Mouse (Mus musculus) ovary, postnatal 10 days (tissue): ENCODE measurements at regions not wholly inside any gene's neighbourhood (a gene's known extent, or its start where the extent isn't known, plus 50 kb on each side); places are given as distances from the start of the nearest gene placed in this dataset.

Experiments used
- DNase-seq: peaks from one replicate; pipeline ENCODE4 v3.0.0; 2022; ENCODE audit warnings: low spot score

DNA sequence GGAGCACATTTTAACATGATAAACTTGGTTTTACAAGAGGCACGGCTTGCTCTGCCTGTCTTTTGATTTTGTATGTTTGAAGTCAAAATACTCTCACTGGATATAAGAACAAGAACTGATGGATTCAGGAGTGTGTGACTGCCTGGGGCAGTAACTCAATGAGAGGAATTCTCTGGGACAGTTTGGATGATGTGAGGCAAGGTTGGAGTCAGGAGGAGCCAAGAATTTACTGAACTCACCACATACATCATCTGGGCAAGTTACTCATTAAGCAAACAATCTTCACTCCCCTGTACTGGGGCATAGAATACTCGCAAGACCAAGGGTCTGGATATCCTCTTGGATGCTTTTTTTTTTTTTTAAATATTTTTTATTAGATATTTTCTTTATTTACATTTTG, 87.7 kb upstream of the 4933412E24Rik start:
- no peak for DNase-seq

DNA sequence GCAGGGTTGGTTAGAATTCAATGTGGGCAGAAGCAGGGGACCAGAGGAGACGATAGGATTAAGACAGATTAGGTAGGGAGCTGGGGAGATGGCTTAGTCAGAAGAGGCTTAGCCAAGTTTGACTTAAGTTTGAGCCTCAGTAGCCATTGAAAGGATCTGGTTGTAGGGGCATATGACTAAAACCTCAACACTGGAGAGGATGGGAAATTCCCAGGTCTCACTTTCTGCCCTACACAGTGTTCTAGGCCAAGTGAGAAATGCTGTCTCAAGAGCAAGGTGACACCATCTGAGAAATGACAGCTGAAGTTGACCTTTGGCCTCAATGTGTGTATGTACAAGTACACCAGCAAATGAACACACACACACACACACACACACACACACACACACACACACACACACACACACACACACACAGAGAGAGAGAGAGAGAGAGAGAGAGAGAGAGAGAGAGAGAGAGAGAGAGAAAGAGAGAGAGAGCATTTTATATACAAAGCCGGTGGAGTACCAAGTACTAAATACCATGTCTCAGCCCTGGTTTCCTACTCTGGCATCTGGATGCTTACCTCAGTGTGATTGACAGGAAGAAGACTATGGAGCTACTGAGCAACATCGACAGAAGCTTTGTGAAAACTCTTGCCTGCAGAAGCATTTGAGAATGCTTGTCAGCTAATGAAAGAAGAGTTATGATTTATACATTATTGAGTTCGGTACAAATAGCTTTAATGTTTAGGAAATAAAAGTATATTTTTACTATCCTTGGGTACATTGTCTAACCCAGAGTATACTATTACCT, 85.3 kb upstream of the 4933412E24Rik start:
- no peak for DNase-seq

DNA sequence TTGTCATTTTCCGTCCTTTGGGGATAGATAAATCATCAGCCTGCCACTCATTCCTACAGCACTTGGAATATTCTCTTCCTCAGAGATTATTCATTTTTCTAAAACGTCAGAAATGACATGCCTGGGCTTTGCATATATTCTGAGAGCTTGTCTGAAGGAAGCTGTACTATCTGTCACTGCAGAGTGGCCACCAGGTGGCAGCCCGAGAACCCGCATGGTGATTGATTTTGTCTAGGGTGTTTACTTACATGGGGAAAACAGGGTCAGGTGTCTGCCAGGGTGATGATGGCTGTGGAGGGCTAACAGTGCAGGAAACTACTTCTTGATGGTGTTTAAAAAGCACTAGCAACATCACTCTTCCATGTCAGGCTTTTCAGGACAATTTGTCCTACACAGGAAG, 80.7 kb upstream of the 4933412E24Rik start:
- peak; percentile 7 for DNase-seq

GRCm38 (mm10) chr15:60096131-60096530, 79.7 kb upstream of the 4933412E24Rik start:
- DNase-seq: no peak

DNA sequence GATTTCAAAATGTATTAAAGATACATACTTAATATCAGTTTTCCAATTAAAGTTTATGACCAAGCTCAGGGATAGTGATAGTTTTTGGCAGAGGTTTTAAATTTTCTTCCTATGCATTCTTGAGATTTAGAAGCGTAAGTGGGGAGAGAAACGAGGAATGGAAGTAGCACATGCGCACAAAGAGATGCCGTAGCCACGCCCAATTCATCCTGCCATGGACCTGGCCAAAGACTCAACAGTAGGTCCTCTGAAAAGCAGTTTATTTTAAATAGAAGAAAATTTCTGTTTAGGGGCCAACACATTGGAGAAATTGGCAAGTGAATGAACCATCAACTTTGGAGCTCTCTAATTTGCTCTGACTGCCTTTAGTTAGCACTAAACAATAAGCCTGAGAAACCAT, 73.5 kb upstream of the 4933412E24Rik start:
- DNase-seq: no peak

GRCm38 (mm10) chr15:60088964-60089899, 72.8 kb upstream of the 4933412E24Rik start:
- no peak for DNase-seq
